Mouse (Mus musculus) liver, postnatal 0 days (tissue): ENCODE results near the gene Robo2. TPM values are rescaled to one million over a fixed set of nuclear protein-coding genes. Genes with fewer than 3 reads are reported as not detected.
A peak's percentile ranks its signal among the peaks of the same experiment; 100 is the strongest.

Experiments
- ATAC-seq: fragments of 200-750 bp; cut with Nextera tagmentation; 2 replicates; pipeline ENCODE4 v1.8.0; 2017; ENCODE audit warnings: mild to moderate bottlenecking, moderate library complexity
- DNase-seq: peaks from one replicate; pipeline ENCODE4 v3.0.0-alpha.2; 2016
- H3K27ac ChIP-seq: fragments of 300-500 bp; sonication (generic); 2 replicates; pipeline ENCODE4 v1.5.1; 2014; ENCODE audit warnings: antibody characterized with exemption, moderate library complexity, mild to moderate bottlenecking, low read depth
- H3K27me3 ChIP-seq: fragments of 300-500 bp; sonication (generic); 2 replicates; pipeline ENCODE4 v1.6.1; 2014; ENCODE audit warnings: low read length, control low read depth, mixed read lengths; ENCODE audit not compliant: insufficient read depth
- H3K36me3 ChIP-seq: fragments of 300-500 bp; sonication (generic); replicated peaks from 2 replicates; pipeline ENCODE4 v1.6.1; 2014; ENCODE audit warnings: mild to moderate bottlenecking, control low read depth, low read length, moderate library complexity, mixed read lengths; ENCODE audit not compliant: insufficient read depth
- H3K4me1 ChIP-seq: fragments of 300-500 bp; sonication (generic); 2 replicates; pipeline ENCODE4 v1.6.1; 2014; ENCODE audit warnings: antibody characterized with exemption, mild to moderate bottlenecking, control low read depth; ENCODE audit not compliant: insufficient read depth
- H3K4me2 ChIP-seq: fragments of 300-500 bp; sonication (generic); 2 replicates; pipeline ENCODE4 v1.6.1; 2014; ENCODE audit warnings: low read depth, mild to moderate bottlenecking, low read length, moderate library complexity, mixed read lengths
- H3K4me3 ChIP-seq: fragments of 300-500 bp; sonication (generic); 2 replicates; pipeline ENCODE4 v1.5.1; 2014; ENCODE audit warnings: low read depth, low read length
- H3K9ac ChIP-seq: fragments of 300-500 bp; sonication (generic); replicated peaks from 2 replicates; pipeline ENCODE4 v1.6.1; 2014; ENCODE audit warnings: mild to moderate bottlenecking, moderate library complexity
- H3K9me3 ChIP-seq: fragments of 300-500 bp; sonication (generic); 2 replicates; pipeline ENCODE4 v1.6.1; 2016; ENCODE audit warnings: mild to moderate bottlenecking, control low read depth, low read length, mixed read lengths
- CTCF ChIP-seq: sonication (generic); IDR thresholded peaks from 2 replicates; pipeline ENCODE4 v1.5.1; 2016; ENCODE audit warnings: antibody characterized with exemption, low read depth
- EP300 ChIP-seq: IDR thresholded peaks from 2 replicates; pipeline ENCODE4 v1.6.1; 2016; ENCODE audit warnings: antibody characterized with exemption, low read depth, mild to moderate bottlenecking
- WGBS: fragments of 180-500 bp; shearing (Covaris S2); extraction: QIAGEN DNeasy Blood & Tissue Kit; methylation state at CpG from one replicate; pipeline ENCODE4 v1.1.7; 2014; ENCODE audit not compliant: insufficient replicate concordance; 5-methylcytosine and 5-hydroxymethylcytosine counted together
- polyA plus RNA-seq: library from polyadenylated mRNA; unstranded; fragments of >200 nt; fragmentation: Nextera tagmentation; extraction: Ambion mirVana; gene quantifications from 2 replicates; pipeline ENCODE4 v1.2.1, GENCODE M21; 2015

The Robo2 gene
- 1.1 and 1.6 TPM in 2 replicates for polyA plus RNA-seq

- H3K4me3 ChIP-seq: peak within 1 kb of the TSS; percentile 47
- WGBS: under 1% methylated on average over 40 of the region's 43 CpGs
- peaks cover 24% of the 10 kb centered on the region for H3K27me3 ChIP-seq
- H3K9ac ChIP-seq: no peak within 1 kb of the TSS
- peak within 1 kb of the TSS; percentile 58 for H3K4me2 ChIP-seq
- H3K4me1 ChIP-seq: peaks cover 9% of the 10 kb centered on the region; the same call in 1 of the 2 replicates
- no peak within 1 kb of the TSS for H3K27ac ChIP-seq
- no peaks in the 10 kb centered on the region for H3K36me3 ChIP-seq
- no peaks in the 10 kb centered on the region for H3K9me3 ChIP-seq
- ATAC-seq: no peak
- no peak for TF ChIP-seq CTCF
- no peak for TF ChIP-seq EP300
- peak; percentile 25 for DNase-seq
Observed at GRCm38 (mm10) chr16:74411481-74412251, at the start of gene Robo2. Gene Robo2, minus strand, starts transcription at chr16:74411825.

- Histone ChIP-seq H3K4me2 (no peak overlapping the region), H3K4me1 (no peaks in the 10 kb centered on the region), H3K27ac (no peak overlapping the region), H3K27me3 (no peaks in the 10 kb centered on the region), H3K9me3 (no peaks in the 10 kb centered on the region), H3K4me3 (no peak overlapping the region), H3K9ac (no peak overlapping the region), H3K36me3 (no peaks in the 10 kb centered on the region)
- TF ChIP-seq CTCF (no peak), EP300 (no peak)
- 74% methylated on average over 3 of the region's 3 CpGs for WGBS
- ATAC-seq (no peak), DNase-seq (no peak)
Observed at GRCm38 (mm10) chr16:74458138-74458537, 46.5 kb upstream of the Robo2 start.

- Histone ChIP-seq H3K27me3 (no peaks in the 10 kb centered on the region), H3K9me3 (no peaks in the 10 kb centered on the region), H3K4me2 (no peak overlapping the region), H3K4me1 (no peaks in the 10 kb centered on the region), H3K36me3 (no peaks in the 10 kb centered on the region), H3K4me3 (no peak overlapping the region), H3K27ac (no peak overlapping the region), H3K9ac (no peak overlapping the region)
- ATAC-seq (no peak), DNase-seq (no peak)
- 79% methylated on average over 8 of the region's 8 CpGs for WGBS
- TF ChIP-seq CTCF: no peak
- no peak for TF ChIP-seq EP300
Observed at GRCm38 (mm10) chr16:74457736-74458135, 46.1 kb upstream of the Robo2 start.

- H3K27me3 ChIP-seq: no peaks in the 10 kb centered on the region
- no peak overlapping the region for H3K9ac ChIP-seq
- H3K4me1 ChIP-seq: no peaks in the 10 kb centered on the region
- no peak overlapping the region for H3K4me2 ChIP-seq
- WGBS: 87% methylated on average over 5 of the region's 5 CpGs
- ATAC-seq (no peak), DNase-seq (no peak)
- no peaks in the 10 kb centered on the region for H3K9me3 ChIP-seq
- H3K4me3 ChIP-seq: no peak overlapping the region
- TF ChIP-seq EP300 (no peak), CTCF (no peak)
- H3K27ac ChIP-seq: no peak overlapping the region
- no peaks in the 10 kb centered on the region for H3K36me3 ChIP-seq
Observed at GRCm38 (mm10) chr16:74456808-74457470, 45.3 kb upstream of the Robo2 start.

GRCm38 (mm10) chr16:74455179-74455578, 43.6 kb upstream of the Robo2 start:
- Histone ChIP-seq H3K4me2 (no peak overlapping the region), H3K9me3 (no peaks in the 10 kb centered on the region), H3K27ac (no peak overlapping the region), H3K36me3 (no peaks in the 10 kb centered on the region), H3K4me1 (no peaks in the 10 kb centered on the region), H3K27me3 (no peaks in the 10 kb centered on the region), H3K4me3 (no peak overlapping the region), H3K9ac (no peak overlapping the region)
- 42% methylated on average over 2 of the region's 2 CpGs for whole genome bisulfite sequencing
- DNase-seq (no peak), ATAC-seq (no peak)
- TF ChIP-seq CTCF: no peak
- no peak for TF ChIP-seq EP300

GRCm38 (mm10) chr16:74448025-74448424, 36.4 kb upstream of the Robo2 start:
- Histone ChIP-seq H3K4me3 (no peak overlapping the region), H3K4me2 (no peak overlapping the region), H3K27ac (no peak overlapping the region), H3K27me3 (no peaks in the 10 kb centered on the region), H3K36me3 (no peaks in the 10 kb centered on the region), H3K9me3 (no peaks in the 10 kb centered on the region), H3K4me1 (no peaks in the 10 kb centered on the region), H3K9ac (no peak overlapping the region)
- no peak for TF ChIP-seq EP300
- TF ChIP-seq CTCF: no peak
- ATAC-seq: no peak
- 86% methylated on average over 4 of the region's 4 CpGs for WGBS
- no peak for DNase-seq
